Mouse (Mus musculus): Measurements from ENCODE around the gene Tstd3. TPM values are rescaled to one million over a fixed set of nuclear protein-coding genes. Genes with fewer than 3 reads are reported as not detected.

Tstd3 gene
- polyA plus RNA-seq (2015; fragmentation: Nextera tagmentation; extraction: Ambion mirVana) = 26.1 and 30.2 TPM in 2 replicates

DNA sequence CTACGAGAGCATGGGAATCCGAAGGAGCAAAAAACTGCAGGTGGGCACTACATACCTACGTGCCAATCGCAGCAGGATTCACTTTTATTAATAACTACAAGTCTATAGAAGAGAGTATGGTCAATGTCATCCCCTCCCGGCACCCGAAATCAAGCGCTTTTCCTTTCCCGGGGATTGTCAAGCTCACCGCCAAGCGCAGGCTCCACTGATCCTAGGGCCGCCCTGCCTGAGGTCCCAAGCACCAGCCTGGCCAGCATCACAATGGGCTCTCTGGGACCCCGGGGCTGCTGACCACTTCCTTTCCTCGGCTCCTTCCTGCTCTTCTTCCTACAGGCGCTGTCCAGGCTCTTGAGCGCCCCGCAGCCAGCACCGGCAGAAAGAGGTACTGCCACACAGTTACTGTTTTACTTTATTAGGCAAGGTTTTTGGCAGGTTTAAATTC is at the start of gene Tstd3, which contains the start of gene Usp45:
Gene Tstd3 (minus strand): TSS at position 350 of the 442 bp plus-strand sequence.
Gene Usp45 (plus strand): TSS at position 294 of the 442 bp plus-strand sequence.

GRCm38 (mm10) chr4:21727615-21728165 is 39.3 kb downstream of the Tstd3 start, which contains the start of gene Ccnc:
Gene Ccnc (plus strand): TSS chr4:21727701.

Other genes with a start within 250 kb of the Tstd3 start
- not detected in 2 replicates for gene Prdm13, start 81.2 kb downstream of the Tstd3 start, polyA plus RNA-seq (2015; fragmentation: Nextera tagmentation; extraction: Ambion mirVana)
- 43.9 and 50.7 TPM in 2 replicates for gene Ccnc, start 39.5 kb downstream of the Tstd3 start, polyA plus RNA-seq (2015; fragmentation: Nextera tagmentation; extraction: Ambion mirVana)
- gene Usp45, start 56 bp downstream of the Tstd3 start, polyA plus RNA-seq (2015; fragmentation: Nextera tagmentation; extraction: Ambion mirVana) = 4.4 and 6.5 TPM in 2 replicates
- gene Pnisr, start 80.4 kb upstream of the Tstd3 start, polyA plus RNA-seq (2015; fragmentation: Nextera tagmentation; extraction: Ambion mirVana) = 51.8 and 72.8 TPM in 2 replicates
- 23.3 and 24.0 TPM in 2 replicates for gene Coq3, start 112.5 kb upstream of the Tstd3 start, polyA plus RNA-seq (2015; fragmentation: Nextera tagmentation; extraction: Ambion mirVana)
- 2.0 and 3.2 TPM in 2 replicates for gene Faxc, start 164.1 kb upstream of the Tstd3 start, polyA plus RNA-seq (2015; fragmentation: Nextera tagmentation; extraction: Ambion mirVana)